Mouse (Mus musculus) bone marrow macrophage, adult 2 months (primary cell): ENCODE data around the gene Crip1.

ENCODE experiments used
- CTCF ChIP-seq: IDR thresholded peaks from 2 replicates; pipeline ENCODE4 v1.5.1; 2012; ENCODE audit warnings: low read depth, mild to moderate bottlenecking, low read length, moderate library complexity
- POLR2A ChIP-seq: IDR thresholded peaks from 2 replicates; pipeline ENCODE4 v1.6.1; 2012; ENCODE audit warnings: mild to moderate bottlenecking, low read depth, low read length, borderline replicate concordance

DNA sequence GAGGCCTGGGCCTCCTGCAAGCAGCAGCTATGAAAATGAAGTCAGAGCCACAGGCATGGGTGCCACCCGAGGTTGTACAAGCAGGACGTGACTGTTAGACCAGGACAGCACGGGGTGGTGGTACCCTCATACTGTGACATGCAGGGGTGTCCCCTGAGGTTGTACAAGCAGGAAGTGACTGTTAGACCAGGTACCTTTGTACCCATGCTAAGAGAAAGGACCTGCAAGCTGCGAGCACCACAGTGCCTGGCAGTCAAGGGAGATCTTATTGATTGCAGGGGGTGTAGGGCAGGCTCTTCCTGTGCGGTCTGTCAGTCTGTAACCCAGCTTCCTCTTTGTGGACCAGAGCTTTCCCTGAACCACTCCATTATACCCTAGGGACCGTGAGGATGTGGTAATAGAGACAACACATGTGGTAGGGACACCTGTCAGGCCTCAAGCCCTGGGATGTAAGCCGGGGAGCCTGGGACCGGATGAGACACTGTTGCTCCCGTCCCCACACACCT, 22.0 kb downstream of the Crip1 start:
- TF ChIP-seq CTCF, result no peak
- no peak for TF ChIP-seq POLR2A
